Mouse (Mus musculus) CD4-positive naive resting alpha-beta T cell, adult 76 days (primary cell): ENCODE results near the gene Zfp668. TPM values are rescaled to one million over a fixed set of nuclear protein-coding genes. Genes with fewer than 3 reads are reported as not detected.

Experiments
- total RNA-seq: library from RNA; stranded (reverse); gene quantifications from one replicate; pipeline ENCODE4 v1.2.4, GENCODE M21; 2023

Gene Zfp668
- total RNA-seq: 23.0 TPM

GRCm38 (mm10) chr7:127876467-127877348, at the start of gene Zfp668:
TSS of gene Zfp668 (minus strand) at chr7:127876828.

DNA sequence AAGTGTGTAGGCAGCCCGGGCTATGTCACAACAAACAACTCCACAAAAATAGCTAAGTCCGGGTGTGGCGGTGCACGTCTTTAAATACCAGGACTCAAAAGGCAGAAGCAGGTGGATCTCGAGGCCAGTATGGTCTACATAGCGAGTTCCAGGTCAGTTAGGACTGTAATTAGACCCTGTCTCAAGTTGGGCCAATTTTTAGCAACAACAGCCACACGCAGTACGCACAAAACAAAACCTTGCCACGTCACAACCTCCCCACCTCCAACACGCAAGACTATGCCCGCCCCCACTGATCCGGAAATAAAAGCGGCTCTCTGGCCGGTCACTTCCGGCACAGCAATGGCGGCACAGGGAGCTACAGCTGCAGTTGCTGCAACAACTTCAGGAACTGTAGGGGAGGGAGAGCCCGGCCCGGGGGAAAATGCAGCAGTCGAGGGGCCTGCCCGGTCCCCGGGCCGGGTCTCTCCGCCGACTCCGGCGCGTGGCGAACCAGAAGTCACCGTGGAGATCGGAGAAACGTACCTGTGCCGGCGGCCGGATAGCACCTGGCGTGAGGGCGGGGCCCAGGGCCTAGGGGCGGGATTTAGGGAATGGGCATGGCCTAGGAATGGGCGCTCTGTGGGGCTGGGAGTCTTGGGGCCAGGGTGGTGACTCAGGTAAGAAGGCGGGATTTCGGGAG, 35.7 kb upstream of the Zfp668 start, which contains the start of gene Kat8:
Kat8 (plus strand) TSS at position 327 of the 682 bp plus-strand sequence.

DNA sequence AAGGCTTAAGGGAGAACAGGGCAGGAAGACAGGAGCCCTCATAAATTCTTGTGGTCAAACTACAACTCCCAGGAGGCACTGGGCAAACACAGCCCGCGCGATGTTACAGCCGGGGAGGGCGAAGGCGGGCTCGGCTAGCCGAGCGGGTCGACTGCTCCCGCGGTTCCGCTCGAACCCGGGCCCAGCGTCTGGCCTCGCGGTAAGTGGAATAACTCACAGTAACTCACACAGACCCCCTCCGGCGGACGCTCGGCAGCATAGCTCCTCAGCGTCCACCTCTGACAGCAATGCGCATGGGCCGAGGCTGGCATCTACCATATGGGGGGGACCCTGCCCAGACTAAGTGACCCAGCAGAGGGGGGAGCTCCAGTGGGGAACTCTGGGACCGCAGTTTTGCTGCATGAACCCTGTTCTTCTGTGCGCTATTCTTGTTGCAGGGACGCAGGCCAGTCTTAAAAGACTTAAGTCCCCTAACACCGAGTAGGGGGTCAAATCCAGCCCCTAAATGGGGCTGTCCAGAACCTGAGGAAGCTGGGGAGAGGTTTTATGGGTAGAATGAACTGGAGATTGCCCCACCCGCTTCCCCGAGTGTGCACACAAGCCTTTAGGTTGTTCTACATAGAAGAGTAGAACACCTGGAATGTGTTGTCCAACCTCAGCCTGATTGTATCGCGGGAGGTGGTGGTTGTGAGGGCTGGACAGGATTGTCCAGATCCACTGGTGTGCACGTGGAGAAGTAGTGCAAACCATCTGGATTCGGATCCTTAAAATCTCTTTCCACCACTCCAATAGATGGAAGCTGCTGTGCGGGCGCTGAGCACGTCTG, 27.6 kb upstream of the Zfp668 start, which contains the start of gene Bckdk:
Bckdk (plus strand) TSS at position 112 of the 826 bp plus-strand sequence.

DNA sequence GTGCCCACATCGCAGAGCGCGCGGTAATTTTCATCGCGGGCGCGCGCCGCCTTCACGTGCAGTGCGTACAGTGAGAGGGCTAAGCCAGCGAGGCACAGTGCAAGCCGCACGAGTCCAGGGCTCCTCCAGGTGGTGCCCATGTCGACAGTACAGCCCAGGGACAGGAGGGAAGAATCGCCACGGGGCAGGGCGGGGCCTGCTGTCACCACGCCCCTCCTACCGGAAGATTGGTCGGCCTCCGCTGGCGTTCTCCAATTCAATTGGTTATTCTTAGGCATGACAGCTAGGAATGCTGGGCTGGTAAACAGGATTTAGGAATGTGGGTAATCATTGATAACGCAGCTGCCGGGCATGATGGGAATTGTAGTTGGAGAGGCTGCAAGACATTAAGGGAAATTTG, 18.8 kb upstream of the Zfp668 start, which contains the start of the genes Gm21974 and Vkorc1:
Gm21974 (minus strand) TSS at position 13 of the 400 bp plus-strand sequence.
Vkorc1 (minus strand) TSS at position 176 of the 400 bp plus-strand sequence.

DNA sequence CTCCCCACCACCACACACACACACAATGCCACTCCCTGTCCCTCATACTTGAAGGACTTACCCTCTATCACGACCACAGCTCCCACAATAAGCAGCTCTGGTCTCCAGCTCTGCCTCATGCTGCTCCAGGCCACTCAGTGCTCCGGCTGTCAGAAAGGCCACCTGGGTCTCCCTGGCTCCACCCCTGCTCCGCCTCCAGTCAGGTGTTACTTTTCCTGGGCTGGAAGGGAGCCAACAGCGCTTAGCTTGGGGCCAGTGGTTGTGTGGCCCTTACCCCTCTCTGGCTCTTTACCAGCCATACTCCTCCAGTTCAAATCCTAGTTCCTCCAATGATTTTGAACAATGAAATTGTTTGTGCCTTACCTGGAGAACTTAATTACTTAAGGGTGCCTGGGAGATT, 14.2 kb upstream of the Zfp668 start, which contains the start of gene Prss53:
Prss53 (minus strand) TSS at position 173 of the 400 bp plus-strand sequence.

DNA sequence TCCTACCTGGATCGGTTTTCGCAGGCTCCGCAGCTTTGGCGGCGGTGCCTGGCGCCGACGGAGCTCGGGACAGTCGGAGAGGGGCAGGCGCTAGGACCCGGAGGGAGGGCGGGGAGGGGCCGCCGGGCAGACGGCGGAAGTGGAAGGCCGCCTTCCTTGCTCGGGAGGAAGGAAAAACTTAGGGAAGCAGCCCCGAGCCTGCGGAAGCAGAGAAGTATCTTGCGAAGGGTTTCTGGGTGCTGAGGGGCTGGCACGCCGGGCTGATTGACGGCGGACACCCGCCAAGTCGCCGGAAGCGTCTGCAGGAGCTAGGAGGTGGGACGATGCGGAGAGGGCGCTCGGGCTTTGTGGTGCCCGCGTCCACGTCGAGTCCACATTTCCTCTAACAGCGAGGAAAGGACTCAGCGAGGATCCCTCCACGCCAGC, 574 bp downstream of the Zfp668 start, which contains the start of gene Zfp646:
Zfp646 (plus strand) TSS at position 181 of the 426 bp plus-strand sequence.

GRCm38 (mm10) chr7:127824176-127824871, 52.3 kb downstream of the Zfp668 start, which contains the start of the genes Stx4a and Stx1b:
TSS of gene Stx4a (plus strand) at chr7:127824294.
TSS of gene Stx1b (minus strand) at chr7:127824549.

Other genes with a start within 250 kb of the Zfp668 start
- 21.5 TPM for gene Bcl7c, start 167.9 kb downstream of the Zfp668 start, total RNA-seq
- gene Ctf1, start 164.1 kb downstream of the Zfp668 start, total RNA-seq: not detected
- gene Ctf2, start 144.7 kb downstream of the Zfp668 start, total RNA-seq: not detected
- 5.2 TPM for gene Fbxl19, start 132.3 kb downstream of the Zfp668 start, total RNA-seq
- gene Orai3, start 107.0 kb downstream of the Zfp668 start, total RNA-seq: 6.8 TPM
- 85.9 TPM for gene Setd1a, start 100.2 kb downstream of the Zfp668 start, total RNA-seq
- 0.79 TPM for gene Gm49388, start 91.2 kb downstream of the Zfp668 start, total RNA-seq
- gene Hsd3b7, start 76.2 kb downstream of the Zfp668 start, total RNA-seq: 4.5 TPM
- 106 TPM for gene Stx4a, start 52.5 kb downstream of the Zfp668 start, total RNA-seq
- gene Stx1b, start 52.3 kb downstream of the Zfp668 start, total RNA-seq: not detected
- gene Zfp646, start 607 bp downstream of the Zfp668 start, total RNA-seq: 85.5 TPM
- gene Prss53, start 14.1 kb upstream of the Zfp668 start, total RNA-seq: 0.35 TPM
- not detected for gene Gm21974, start 18.6 kb upstream of the Zfp668 start, total RNA-seq
- 13.3 TPM for gene Vkorc1, start 18.8 kb upstream of the Zfp668 start, total RNA-seq
- gene Bckdk, start 27.3 kb upstream of the Zfp668 start, total RNA-seq: 21.5 TPM
- 40.6 TPM for gene Kat8, start 35.7 kb upstream of the Zfp668 start, total RNA-seq
- not detected for gene Prss8, start 53.3 kb upstream of the Zfp668 start, total RNA-seq
- gene Prss36, start 69.9 kb upstream of the Zfp668 start, total RNA-seq: 1.7 TPM
- gene Fus, start 90.6 kb upstream of the Zfp668 start, total RNA-seq: 1,107 TPM
- 47.8 TPM for gene Pycard, start 117.0 kb upstream of the Zfp668 start, total RNA-seq
- gene Trim72, start 127.1 kb upstream of the Zfp668 start, total RNA-seq: 0.35 TPM
- gene Itgam, start 185.8 kb upstream of the Zfp668 start, total RNA-seq: 5.3 TPM
- gene Gm49368, start 185.9 kb upstream of the Zfp668 start, total RNA-seq: not detected